Mouse (Mus musculus) stomach, embryonic 15.5 days (tissue): ENCODE results near the gene 1810055G02Rik. TPM values are rescaled to one million over a fixed set of nuclear protein-coding genes. Genes with fewer than 3 reads are reported as not detected.
A peak's percentile ranks its signal among the peaks of the same experiment; 100 is the strongest.

Experiments used
- ATAC-seq: fragments of 200-750 bp; cut with Nextera tagmentation; 2 replicates; pipeline ENCODE4 v1.8.0; 2017; ENCODE audit warnings: low read depth, moderate number of reproducible peaks, moderate TSS enrichment; ENCODE audit not compliant: insufficient read depth, low FRiP score
- H3K27ac ChIP-seq: fragments of 300-500 bp; sonication (generic); 2 replicates; pipeline ENCODE4 v1.5.1; 2015; ENCODE audit warnings: mild to moderate bottlenecking, inconsistent platforms
- H3K27me3 ChIP-seq: fragments of 300-500 bp; sonication (generic); replicated peaks from 2 replicates; pipeline ENCODE4 v1.6.1; 2015; ENCODE audit warnings: inconsistent platforms
- H3K36me3 ChIP-seq: fragments of 300-500 bp; sonication (generic); 2 replicates; pipeline ENCODE4 v1.6.1; 2015; ENCODE audit warnings: inconsistent platforms
- H3K4me1 ChIP-seq: fragments of 300-500 bp; sonication (generic); 2 replicates; pipeline ENCODE4 v1.6.1; 2015; ENCODE audit warnings: inconsistent platforms
- H3K4me2 ChIP-seq: fragments of 300-500 bp; sonication (generic); 2 replicates; pipeline ENCODE4 v1.6.1; 2015; ENCODE audit warnings: mild to moderate bottlenecking, inconsistent platforms
- H3K4me3 ChIP-seq: fragments of 300-500 bp; sonication (generic); replicated peaks from 2 replicates; pipeline ENCODE4 v1.5.1; 2015; ENCODE audit warnings: inconsistent platforms
- H3K9ac ChIP-seq: fragments of 300-500 bp; sonication (generic); 2 replicates; pipeline ENCODE4 v1.6.1; 2015; ENCODE audit warnings: inconsistent platforms
- H3K9me3 ChIP-seq: fragments of 300-500 bp; sonication (generic); 2 replicates; pipeline ENCODE4 v1.6.1; 2016; ENCODE audit warnings: inconsistent platforms
- WGBS: fragments of 180-500 bp; shearing (Covaris S2); methylation state at CpG from one replicate; pipeline ENCODE4 v1.1.7; 2015; 5-methylcytosine and 5-hydroxymethylcytosine counted together
- polyA plus RNA-seq: library from polyadenylated mRNA; unstranded; fragments of >200 nt; fragmentation: Nextera tagmentation; extraction: Ambion mirVana; gene quantifications from 2 replicates; pipeline ENCODE4 v1.2.1, GENCODE M21; 2015

The 1810055G02Rik gene
- polyA plus RNA-seq = 31.6 and 35.9 TPM in 2 replicates

DNA sequence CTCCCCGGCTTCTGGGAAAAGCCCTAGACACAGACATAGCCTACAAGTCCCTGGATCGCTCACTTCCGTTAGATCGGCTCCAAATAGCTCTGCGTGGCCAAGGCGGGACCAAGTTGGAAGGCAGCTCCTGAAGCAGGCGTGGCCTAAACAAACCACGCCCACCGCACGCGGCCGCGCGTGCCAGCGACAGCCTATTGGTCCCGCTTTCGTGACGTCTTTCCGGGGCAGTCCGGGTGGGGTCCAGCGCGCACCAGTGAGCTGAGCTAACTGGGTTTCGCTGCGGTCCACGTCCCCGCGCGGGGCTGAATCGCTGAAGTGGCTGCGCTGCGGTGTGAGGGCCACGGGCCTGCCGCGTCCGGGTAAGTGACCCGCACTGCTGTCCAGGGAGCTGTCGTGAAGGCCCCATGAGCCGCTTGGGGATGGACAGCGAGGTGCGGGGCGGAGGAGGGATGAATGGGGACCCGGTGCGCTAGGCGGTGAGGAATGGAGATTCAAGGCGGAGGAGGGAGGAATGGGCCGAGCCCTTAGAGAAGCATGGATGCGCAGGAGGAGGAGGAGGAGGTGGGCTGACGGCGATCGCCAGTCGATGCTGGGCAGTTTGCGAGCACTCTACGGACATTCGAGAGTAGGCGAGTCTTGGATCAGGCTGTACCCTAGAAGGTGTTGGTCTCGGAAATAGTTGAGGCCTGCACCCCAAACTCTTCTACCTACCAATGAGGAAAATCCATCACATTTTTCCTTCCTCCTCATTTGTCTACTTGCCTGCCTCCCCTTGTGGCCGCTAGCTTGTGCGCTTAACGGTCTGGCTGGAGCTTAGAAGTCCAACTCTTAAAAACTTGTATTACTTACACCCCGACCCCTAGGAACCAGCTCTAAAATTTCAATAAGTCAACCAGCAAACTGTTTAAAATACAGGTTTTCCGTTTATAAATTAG lies at the start of gene 1810055G02Rik:
1810055G02Rik (plus strand) TSS at position 216 of the 935 bp plus-strand sequence.
- H3K9ac ChIP-seq = peak within 1 kb of the TSS; percentile 80
- H3K9me3 ChIP-seq = no peaks in the 10 kb centered on the region
- no peaks in the 10 kb centered on the region; the same call in 1 of the 2 replicates for H3K36me3 ChIP-seq
- WGBS = under 1% methylated on average over 61 of the region's 61 CpGs
- H3K4me2 ChIP-seq = peak within 1 kb of the TSS; percentile 84
- H3K27me3 ChIP-seq = no peaks in the 10 kb centered on the region
- ATAC-seq = peak; percentile 97
- peaks cover 12% of the 10 kb centered on the region; the same call in 1 of the 2 replicates for H3K4me1 ChIP-seq
- peak within 1 kb of the TSS; percentile 88 for H3K4me3 ChIP-seq
- H3K27ac ChIP-seq = peak within 1 kb of the TSS; percentile 92

DNA sequence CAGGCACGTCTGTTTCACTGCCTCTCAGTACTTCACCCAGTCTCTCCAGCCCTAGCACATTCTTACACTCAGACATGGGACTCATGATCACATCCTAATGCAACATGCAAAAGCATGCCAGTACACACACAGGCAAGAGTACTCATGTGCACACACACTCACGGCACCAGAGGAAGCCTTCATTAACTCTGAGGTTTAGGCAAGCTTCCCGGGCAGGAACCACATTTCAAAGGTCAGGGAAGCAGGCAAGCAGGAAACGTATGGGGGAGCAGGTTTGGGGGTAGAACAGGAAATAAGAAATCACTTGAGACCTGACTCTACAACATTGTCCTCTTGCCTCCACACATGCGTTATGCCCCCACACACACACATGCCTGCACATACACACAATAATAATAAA lies 42.6 kb upstream of the 1810055G02Rik start:
- Histone ChIP-seq H3K27me3 (no peaks in the 10 kb centered on the region), H3K4me3 (no peak overlapping the region), H3K4me1 (peaks cover 34% of the 10 kb centered on the region), H3K9me3 (no peaks in the 10 kb centered on the region), H3K36me3 (no peaks in the 10 kb centered on the region), H3K9ac (no peak overlapping the region), H3K27ac (peak overlapping the region; percentile 28; the same call in 1 of the 2 replicates), H3K4me2 (no peak overlapping the region)
- no peak for ATAC-seq
- 38% methylated on average over 5 of the region's 5 CpGs for WGBS

DNA sequence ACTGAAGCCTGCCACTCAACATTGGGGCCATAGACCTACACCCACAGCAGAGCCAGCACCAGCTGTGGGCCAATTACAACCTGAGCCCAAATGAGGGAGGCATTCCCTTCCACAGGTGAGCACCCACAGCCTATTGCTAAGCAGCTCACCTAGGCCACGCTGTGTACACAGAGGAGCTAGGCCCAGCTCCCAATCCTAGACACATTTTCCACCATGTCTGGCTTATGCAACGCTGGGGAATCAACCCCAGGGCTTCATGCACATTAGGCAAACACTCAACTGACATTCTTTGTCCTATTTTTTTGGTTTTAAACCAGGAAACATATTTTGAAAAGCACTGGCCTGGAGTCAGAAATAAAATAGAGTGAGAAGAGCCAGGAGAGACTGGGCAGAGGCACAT lies 41.5 kb upstream of the 1810055G02Rik start:
- no peak overlapping the region for H3K9ac ChIP-seq
- peaks cover 34% of the 10 kb centered on the region for H3K4me1 ChIP-seq
- WGBS = 75% methylated on average over 2 of the region's 2 CpGs
- H3K27me3 ChIP-seq = no peaks in the 10 kb centered on the region
- H3K9me3 ChIP-seq = no peaks in the 10 kb centered on the region
- H3K4me3 ChIP-seq = no peak overlapping the region
- ATAC-seq = no peak
- H3K36me3 ChIP-seq = 0 out of 2 replicates have a peak, but pooled peaks cover 5% of the 10 kb centered on the region
- peak overlapping the region; percentile 51 for H3K27ac ChIP-seq
- no peak overlapping the region for H3K4me2 ChIP-seq

DNA sequence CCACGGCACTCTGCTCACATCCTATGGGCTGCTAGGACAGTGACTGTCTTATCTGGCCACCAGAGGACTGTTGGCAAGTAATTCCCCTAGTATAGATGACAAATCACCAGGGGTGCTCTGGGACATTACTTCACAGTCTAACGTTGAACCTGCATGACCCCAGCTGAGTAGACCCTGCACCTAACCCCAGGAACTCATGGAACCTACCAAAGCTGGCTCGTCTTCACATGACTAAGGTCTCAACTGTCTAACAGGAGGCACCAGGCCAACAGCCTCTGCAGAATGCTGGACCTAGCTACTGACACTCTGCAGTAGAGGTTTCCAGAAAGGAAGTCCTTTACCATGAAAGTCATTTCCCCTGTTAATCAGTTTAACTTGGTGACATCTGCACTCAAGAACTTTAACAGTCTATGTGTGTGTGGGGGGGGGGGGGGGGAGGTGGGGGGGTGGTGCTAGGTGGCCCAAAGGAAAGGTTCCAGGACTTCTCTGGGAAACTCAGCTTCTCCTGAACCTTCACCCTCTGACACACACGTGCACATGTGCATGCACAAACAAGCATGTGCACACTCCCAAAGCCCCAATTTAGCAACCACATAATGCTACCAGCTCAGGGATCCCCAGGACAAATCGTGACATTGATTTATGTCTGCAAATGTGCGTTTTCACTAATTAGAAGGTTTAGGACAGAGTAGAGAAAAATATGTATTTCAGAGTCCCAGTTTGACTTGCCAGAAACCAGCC lies 40.8 kb upstream of the 1810055G02Rik start:
- H3K9me3 ChIP-seq = no peaks in the 10 kb centered on the region
- peak overlapping the region; percentile 51 for H3K27ac ChIP-seq
- H3K4me1 ChIP-seq = peaks cover 34% of the 10 kb centered on the region

DNA sequence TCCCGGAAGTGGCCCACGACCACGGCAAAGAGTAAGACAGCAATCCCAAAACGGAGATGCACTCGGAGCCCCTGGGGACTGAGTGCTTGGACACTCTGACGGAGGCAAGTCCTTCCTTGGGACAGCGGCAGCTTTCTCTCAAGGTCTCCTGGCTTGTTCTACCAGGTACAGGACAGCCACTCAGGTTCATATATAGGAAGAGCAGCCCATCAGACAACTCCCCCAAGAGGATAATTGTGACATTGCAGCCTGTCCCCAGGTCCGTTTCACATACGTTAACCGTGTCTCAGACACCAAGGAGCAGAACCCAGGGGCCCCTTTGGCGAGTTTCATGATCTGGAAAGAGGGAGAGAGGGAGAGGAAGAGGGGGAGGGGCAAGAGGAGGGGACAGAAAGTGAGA lies 40.1 kb upstream of the 1810055G02Rik start:
- WGBS = 66% methylated on average over 11 of the region's 11 CpGs
- Histone ChIP-seq H3K36me3 (peaks cover 17% of the 10 kb centered on the region; the same call in 1 of the 2 replicates), H3K9me3 (no peaks in the 10 kb centered on the region), H3K4me1 (peaks cover 34% of the 10 kb centered on the region), H3K4me2 (no peak overlapping the region), H3K27me3 (no peaks in the 10 kb centered on the region), H3K9ac (no peak overlapping the region), H3K27ac (no peak overlapping the region), H3K4me3 (no peak overlapping the region)
- no peak for ATAC-seq

More for the DNA sequence above, 40.8 kb upstream of the 1810055G02Rik start:
- H3K27me3 ChIP-seq = no peaks in the 10 kb centered on the region
- H3K36me3 ChIP-seq = peaks cover 12% of the 10 kb centered on the region; the same call in 1 of the 2 replicates
- H3K4me3 ChIP-seq = no peak overlapping the region
- H3K4me2 ChIP-seq = no peak overlapping the region
- WGBS = 61% methylated on average over 6 of the region's 6 CpGs
- no peak overlapping the region for H3K9ac ChIP-seq
- no peak for ATAC-seq

DNA sequence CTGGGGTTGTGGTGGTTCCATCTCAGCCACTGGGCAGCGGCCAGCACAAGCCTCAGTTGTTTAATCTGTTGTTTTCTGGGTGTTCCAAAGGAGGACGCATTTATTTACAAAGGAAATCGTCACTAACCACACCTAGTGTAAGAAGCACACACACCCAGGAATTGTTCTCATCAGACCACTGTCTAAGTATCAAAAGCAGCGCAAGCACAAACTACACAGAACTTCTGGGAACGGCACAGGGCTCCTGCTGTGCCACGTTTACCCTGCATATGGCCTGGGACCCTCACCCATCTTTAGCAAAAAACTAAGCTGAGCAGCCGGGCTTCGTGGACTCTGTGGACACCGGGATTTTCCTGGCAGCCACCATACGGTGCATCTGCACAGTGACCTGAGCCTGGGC lies 39.5 kb upstream of the 1810055G02Rik start:
- no peak overlapping the region for H3K4me2 ChIP-seq
- H3K4me3 ChIP-seq = no peak overlapping the region
- H3K36me3 ChIP-seq = peaks cover 17% of the 10 kb centered on the region; the same call in 1 of the 2 replicates
- peak overlapping the region; percentile 13; the same call in 1 of the 2 replicates for H3K27ac ChIP-seq
- no peak overlapping the region for H3K9ac ChIP-seq
- ATAC-seq = no peak
- H3K9me3 ChIP-seq = no peaks in the 10 kb centered on the region
- 72% methylated on average over 10 of the region's 10 CpGs for WGBS
- no peaks in the 10 kb centered on the region for H3K27me3 ChIP-seq
- peaks cover 34% of the 10 kb centered on the region for H3K4me1 ChIP-seq

DNA sequence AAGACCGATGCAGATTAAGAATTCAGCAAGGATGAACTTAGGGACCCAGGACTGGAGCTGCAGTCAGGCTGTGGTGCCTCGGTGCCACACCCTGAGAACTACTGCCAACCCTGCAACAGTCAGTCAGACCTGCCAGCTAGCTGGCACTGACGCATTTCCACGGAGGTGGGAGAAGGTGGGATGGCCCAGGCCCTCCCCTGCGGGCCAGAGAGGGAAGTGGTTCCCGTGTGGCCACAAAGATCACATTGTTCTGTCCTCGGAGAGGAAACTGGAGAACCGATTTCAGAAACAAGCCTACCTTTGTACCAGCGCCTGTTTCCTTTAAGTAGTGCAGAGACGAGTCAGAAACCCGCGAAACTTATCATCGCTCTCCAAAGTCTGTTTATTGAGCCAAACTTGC lies 39.0 kb upstream of the 1810055G02Rik start:
- Histone ChIP-seq H3K27ac (peak overlapping the region; percentile 76), H3K27me3 (no peaks in the 10 kb centered on the region), H3K4me2 (0 out of 2 replicates have a peak overlapping the region, but pooled peaks have one; percentile 6), H3K36me3 (peaks cover 17% of the 10 kb centered on the region; the same call in 1 of the 2 replicates), H3K9me3 (no peaks in the 10 kb centered on the region), H3K4me1 (peaks cover 34% of the 10 kb centered on the region), H3K9ac (no peak overlapping the region), H3K4me3 (no peak overlapping the region)
- 0 out of 2 replicates have a peak, but pooled peaks have one; percentile 42 for ATAC-seq
- 44% methylated on average over 13 of the region's 13 CpGs for WGBS

DNA sequence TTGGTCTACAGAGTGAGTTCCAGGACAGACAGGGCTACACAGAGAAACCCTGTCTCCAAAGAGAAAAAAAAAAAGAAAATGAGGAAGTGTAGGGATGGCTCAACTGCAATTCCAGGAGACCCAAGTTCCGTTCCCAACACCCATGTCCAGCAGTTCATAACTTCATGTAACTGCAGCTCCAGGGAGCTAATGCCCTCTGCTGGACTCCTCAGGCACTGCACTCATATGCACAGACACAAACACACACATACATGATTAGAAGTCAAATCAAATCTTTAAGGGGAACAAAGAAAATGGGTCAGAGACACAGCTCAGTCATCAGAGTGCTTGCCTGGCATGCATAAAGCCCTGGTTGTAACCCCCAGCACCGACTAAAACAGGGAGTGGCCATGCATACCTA lies 34.9 kb upstream of the 1810055G02Rik start:
- Histone ChIP-seq H3K4me3 (no peak overlapping the region), H3K9me3 (no peaks in the 10 kb centered on the region), H3K4me1 (peaks cover 15% of the 10 kb centered on the region), H3K36me3 (peaks cover 17% of the 10 kb centered on the region; the same call in 1 of the 2 replicates), H3K4me2 (no peak overlapping the region), H3K9ac (no peak overlapping the region), H3K27ac (no peak overlapping the region), H3K27me3 (no peaks in the 10 kb centered on the region)
- 86% methylated on average over 2 of the region's 2 CpGs for WGBS
- no peak for ATAC-seq

DNA sequence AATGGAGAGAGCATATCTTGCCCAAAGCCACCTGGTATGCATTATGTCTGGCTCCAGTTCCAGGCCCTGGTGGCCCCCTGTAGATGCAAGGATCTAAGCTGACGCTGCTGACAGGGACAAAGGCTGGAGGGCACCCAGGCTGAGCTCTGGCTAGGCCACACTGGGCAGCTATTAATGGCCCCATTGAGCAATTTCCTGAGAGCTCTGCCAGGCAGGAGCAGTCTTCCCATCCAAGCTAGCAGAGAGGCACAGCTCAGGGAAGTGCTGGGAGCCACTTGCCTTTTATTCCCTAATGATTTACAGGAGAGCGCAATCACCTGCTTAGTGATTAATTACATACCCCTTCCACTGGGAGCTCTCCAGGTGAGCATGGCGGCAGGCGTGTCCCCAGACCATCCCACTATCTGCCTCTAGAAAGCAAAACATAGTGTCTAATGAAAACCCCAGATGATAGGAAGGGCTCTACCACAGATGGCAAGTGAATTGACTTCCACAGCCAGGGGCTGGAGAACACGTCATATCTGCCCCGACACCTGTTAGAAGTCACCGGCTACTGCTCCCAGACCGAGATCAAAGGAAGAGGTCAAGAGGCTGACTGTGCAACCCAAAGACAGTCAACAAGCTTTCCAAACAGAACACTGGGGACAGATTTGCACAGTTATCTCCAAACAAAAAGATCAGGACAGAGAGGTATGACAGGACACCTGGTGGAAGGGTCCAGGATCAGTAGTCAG lies 33.8 kb upstream of the 1810055G02Rik start:
- Histone ChIP-seq H3K27me3 (no peaks in the 10 kb centered on the region), H3K9ac (no peak overlapping the region), H3K4me1 (peaks cover 10% of the 10 kb centered on the region), H3K4me3 (no peak overlapping the region), H3K4me2 (no peak overlapping the region), H3K9me3 (no peaks in the 10 kb centered on the region), H3K27ac (peak overlapping the region; percentile 38; the same call in 1 of the 2 replicates), H3K36me3 (peaks cover 17% of the 10 kb centered on the region; the same call in 1 of the 2 replicates)
- 75% methylated on average over 8 of the region's 8 CpGs for WGBS
- peak; percentile 56; the same call in 1 of the 2 replicates for ATAC-seq

DNA sequence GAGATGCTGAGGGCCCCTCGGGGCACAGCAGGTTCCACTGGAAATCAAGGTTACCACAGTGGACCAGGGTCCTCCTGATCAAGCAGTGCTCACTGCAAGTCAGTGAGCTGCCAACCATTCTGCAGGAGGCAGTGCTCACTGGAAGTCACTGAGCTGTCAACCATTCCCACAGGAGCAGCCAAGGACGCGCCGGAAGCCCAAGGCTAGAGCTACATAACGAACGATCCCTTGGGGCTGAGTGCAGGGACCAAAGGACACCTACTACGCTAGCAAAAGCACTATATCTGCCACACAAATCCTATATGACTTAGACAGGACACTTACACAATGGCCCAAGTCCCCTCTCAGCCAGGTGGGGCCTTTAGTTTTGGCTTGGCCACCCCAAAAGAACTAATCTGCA lies 27.4 kb upstream of the 1810055G02Rik start:
- no peak for ATAC-seq
- no peaks in the 10 kb centered on the region for H3K27me3 ChIP-seq
- H3K4me1 ChIP-seq = peaks cover 50% of the 10 kb centered on the region
- no peak overlapping the region for H3K4me3 ChIP-seq
- H3K4me2 ChIP-seq = peak overlapping the region; percentile 35; the same call in 1 of the 2 replicates
- peak overlapping the region; percentile 87 for H3K27ac ChIP-seq
- 70% methylated on average over 7 of the region's 7 CpGs for WGBS
- H3K36me3 ChIP-seq = no peaks in the 10 kb centered on the region
- no peak overlapping the region for H3K9ac ChIP-seq
- H3K9me3 ChIP-seq = no peaks in the 10 kb centered on the region
